Mouse (Mus musculus): ENCODE results near the gene Pcyox1.
A peak's percentile ranks its signal among the peaks of the same experiment; 100 is the strongest.

- TF ChIP-seq CTCF (IDR thresholded peaks at IDR 0.05; ENCODE audit: low read depth) (peak; percentile 98), EP300 (IDR thresholded peaks at IDR 0.05; ENCODE audit: low read depth) (no peak)
Measured at GRCm38 (mm10) chr6:86365371-86366124, 31.4 kb downstream of the Pcyox1 start, which contains the start of gene Fam136a.

Measured in liver, postnatal 0 days (tissue).